Mouse (Mus musculus): ENCODE data around the gene Camk1d. TPM values are rescaled to one million over a fixed set of nuclear protein-coding genes. Genes with fewer than 3 reads are reported as not detected.

Gene Camk1d
- total RNA-seq, 2 experiments from 2014 or later = 168 to 171 TPM

DNA sequence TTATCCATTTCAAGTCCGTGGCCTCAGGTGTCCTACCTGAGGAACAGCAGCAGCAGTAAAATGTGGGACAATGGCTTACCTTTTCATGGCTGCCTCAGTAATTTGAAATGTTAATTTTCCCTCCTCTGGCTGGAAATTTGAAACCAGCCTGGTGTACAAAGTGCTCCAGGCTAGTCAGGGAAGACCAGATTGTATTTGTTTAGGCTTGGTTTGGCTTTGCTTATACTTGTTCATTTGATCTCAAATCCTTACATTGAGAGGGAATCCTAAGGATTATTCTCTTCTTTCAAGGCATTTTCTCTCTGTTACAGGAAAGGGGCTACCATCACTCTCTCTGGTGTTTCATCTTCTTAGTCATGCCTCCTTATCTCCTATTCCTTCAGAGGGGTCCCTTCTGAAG, 236.8 kb downstream of the Camk1d start:
- no peak for DNase-seq

DNA sequence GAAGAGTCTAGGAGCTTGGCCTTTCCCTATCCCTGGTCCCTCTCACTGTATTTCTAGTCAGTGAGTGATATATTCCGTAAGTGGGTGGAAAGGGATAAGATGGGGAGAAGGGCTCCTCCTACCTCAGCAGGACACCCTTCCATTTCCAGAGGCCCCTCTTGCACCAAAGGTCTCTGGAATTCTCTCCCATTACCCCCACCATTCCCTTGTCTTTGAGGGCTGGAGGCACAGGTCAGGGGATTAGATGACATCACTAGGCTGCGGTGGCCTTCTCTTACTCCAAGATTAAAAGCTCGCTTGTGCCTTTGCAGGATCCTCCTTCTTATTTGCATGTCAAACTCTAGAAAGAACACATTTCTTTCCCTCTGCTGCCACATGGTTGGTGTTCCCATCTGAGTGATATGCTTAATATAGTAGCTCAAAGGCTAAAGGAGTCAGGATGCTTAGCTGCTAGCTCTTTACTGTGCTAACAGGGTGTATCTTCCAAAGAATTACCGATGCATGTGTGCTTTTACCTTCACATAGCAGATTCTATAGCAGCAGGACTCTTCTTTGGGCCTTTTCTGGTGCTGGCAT, 244.9 kb downstream of the Camk1d start:
- DNase-seq = no peak

DNA sequence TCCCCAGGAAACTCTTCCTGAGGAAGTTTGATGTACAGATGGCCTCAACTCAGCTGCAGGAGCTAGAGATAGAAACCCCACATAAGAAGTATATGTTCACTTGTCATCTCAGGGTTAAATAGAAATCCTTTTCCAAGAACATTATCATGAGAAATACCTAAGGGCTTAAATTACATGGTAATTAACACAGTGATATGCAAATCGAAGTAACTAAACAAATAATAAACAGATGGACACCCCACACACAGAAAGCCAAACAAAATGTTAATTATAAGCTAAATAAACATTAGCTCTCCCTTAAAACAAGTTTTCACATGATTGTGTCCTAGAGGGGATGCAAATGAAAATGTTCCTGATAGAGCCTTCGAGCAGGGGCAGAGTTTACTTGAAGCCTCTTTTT, 246.8 kb downstream of the Camk1d start:
- DNase-seq = no peak

DNA sequence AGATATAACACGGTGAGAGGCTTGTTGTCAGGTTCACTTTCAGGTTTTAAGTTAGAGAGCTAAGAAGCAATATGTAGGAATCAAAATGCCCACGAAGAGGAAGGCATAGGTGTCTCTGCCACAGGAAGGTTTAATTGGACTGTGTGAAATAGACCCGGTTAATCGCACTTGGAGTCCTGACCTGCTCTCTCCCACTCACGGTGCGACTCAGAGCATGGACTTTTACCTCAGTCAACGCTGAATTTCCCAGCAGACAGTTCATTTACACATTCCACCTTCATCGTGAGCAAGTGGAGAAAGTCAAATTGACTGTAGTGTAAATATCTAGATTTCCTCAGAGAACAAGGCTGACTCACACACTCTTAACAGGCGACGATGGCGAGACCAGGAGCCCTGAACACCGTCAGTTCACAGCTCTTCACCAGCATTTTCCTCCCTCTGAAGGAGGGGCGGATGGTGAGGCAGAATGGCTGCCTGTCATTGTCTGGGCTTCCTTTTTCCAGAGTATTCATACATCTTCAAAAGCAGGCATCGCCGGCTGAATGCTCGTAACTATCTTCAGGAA, 255.6 kb downstream of the Camk1d start:
- no peak for DNase-seq

DNA sequence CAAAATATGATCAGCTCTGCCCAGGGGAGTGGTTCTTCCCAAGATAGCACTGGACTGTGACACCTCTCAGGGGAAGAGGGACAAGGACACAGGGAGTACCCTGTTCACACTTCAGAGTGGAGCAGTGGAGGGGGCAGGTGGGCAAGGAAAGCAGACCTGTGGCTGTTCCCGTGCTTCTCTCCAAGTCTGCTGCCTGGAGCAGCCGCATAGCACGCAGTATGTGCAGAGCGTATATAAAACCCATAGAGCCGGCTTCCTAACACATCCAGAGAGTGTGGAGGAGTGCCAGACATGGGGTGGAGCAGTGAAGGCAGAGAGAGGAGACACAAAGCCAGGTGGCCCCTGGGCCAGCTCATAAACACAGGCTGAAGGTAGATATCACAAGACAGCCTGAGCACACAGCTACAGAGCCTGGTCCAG, 256.2 kb downstream of the Camk1d start:
- no peak for DNase-seq

DNA sequence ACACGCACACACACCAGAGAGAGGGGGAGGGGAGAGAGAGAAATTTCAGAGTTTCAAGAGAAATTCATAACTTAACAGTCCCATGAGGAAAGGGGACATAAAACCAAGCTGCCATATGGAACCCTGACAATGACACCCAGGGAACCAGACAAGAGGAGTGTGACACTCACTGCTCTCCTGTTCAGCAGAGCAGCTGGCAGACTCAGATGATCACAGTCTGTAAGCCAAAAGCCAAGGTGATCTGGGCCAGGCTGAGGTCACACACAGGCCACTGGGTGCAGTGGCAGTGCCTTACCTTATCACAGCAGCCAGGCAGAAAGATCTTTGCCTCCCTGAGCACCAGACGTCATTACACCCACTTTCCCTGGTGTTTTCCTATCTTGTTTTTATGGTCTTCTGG, 258.2 kb downstream of the Camk1d start:
- DNase-seq = no peak

DNA sequence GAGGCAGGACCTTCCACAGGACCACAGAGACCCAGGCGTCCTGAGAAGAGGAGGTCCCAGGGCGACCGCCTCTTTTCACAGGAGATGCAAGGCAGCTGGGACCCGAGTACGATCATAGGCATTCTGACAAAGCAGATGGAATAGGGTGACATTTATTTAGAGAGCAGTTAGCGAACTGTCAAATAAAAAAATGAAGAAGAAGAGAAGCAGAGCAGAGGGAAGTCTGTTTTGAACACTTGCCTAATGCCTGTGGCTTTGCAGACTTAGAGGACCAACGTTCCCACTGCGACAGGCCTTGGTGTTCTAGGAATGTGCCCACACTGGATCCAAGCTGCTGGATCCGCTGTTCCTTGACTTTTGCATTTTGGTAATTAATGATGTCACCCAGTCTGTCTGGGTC, 259.5 kb downstream of the Camk1d start:
- peak in 1 of 2 experiments; percentile 35 for DNase-seq

DNA sequence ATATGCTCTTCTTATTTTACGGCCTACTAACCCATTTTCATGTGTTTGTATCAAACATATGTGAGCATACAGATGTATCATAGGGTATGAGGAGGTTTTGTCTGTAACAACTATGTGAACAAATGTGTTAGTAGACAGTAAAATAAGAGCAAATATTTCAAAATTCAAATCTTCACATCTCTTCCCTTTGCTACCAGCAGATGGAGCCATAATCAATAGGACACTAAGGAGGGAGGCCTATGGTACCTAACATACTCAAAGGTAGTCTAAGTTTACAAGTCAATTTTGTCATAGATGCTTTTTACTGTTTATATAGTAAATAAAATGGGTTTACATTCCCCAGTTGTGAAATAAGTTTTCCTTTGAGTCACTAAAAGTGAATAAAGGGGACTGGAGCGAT, 262.7 kb downstream of the Camk1d start:
- DNase-seq = no peak

DNA sequence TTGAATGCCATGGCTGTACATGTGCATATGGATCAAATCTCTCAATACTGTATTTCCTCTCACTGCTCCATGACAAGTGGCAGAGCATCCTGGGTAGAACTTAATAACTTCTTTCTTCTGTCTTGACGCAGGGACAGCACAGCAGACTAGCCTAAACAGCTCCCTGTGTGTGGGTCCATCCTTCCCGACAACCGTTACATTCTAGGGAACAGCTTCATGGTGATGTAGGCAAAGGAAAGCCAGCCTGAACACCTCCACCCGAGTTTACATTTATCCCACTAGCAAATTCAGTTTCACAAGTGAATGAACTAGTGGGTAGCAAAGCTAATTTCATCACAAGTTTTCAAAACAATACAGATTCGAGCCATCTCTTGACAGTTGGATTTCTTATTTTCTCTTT, 269.0 kb downstream of the Camk1d start:
- no peak for DNase-seq

DNA sequence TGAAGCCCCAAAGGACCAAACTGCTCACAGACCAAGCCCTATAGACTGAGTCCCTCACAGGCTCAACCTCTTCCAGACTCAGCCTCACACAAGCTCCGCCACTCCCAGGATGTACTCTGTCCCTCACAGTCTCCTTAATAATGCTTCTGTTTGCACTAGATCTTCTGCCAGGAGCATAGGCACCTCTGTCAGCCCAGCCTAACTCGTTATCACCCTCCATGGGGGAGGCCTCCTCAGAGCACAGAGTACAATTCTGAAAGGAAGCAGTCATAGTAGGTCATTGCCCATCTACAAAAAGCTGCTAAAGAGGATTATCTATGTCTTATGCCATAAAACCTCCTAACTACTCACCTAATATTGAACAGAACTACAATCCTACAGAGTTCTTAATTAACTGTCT, 276.6 kb downstream of the Camk1d start:
- no peak for DNase-seq

DNA sequence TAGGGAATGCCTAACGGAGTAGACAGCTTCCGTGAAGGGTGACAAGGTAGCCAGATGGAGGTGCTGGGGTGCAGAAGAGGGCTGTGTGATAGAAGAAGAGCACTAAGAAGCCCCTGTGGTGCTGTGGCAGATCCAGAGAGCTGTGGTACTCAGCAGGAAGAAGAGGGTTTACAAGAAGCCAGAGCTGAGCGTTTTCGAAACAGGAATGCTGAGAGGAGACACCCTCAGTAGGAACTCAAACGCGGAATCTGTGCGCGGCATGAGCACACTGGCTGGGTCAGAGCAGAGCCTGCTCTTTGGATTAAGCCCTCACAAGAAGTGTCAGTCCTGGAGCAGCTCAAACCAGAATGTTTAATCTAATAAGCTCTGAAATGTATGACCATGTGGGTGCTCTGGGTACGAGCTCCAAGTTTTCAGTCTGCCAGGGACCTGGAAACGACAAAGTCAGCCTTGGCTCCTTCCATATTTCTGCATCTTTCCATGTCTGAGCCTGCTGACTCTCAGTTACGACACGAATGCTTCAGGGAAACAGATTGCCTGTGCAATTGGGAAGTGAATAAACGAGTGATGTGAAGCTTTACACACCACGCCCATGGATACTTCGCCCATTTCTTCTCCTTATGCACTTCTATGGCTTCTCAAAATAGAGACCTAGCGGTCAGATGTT, 278.6 kb downstream of the Camk1d start:
- no peak for DNase-seq

DNA sequence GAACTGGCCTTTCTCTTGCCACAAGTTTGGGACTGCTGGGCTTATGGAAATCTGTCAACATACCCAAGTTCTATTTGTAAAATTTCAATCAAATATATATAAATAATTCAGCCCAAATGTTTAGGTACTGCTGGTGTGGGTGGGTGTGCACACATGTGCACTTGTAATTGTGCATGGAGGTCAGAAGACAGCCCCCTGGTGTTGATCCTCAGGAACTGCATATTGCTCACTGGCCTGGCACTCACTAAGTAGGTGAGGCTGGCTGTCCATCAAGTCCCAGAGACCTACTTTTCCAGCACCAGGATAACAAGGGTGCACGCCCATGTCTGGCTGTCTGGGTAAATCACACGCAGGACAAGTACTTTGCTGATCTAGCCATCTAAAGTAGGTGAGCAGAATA, 283.0 kb downstream of the Camk1d start:
- no peak for DNase-seq

DNA sequence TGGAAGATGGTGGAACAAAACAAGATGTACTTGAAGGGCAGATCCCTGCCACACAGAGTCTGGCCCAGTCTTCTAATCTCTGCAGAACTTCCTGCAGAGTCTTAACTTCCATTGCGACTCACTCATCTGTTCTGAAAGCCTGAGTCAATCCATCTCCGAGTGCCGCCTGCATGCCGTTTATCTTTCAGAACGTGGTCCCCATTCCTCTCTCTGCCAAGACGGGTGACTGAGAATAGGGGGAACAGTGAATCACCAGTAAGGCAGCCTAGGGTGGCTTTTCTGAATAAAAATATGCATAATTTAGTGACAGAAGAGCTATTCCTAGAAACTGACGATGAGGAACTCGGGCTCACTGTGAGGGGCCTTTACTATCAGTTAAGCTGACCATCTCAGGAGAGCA, 284.4 kb downstream of the Camk1d start:
- DNase-seq = no peak

DNA sequence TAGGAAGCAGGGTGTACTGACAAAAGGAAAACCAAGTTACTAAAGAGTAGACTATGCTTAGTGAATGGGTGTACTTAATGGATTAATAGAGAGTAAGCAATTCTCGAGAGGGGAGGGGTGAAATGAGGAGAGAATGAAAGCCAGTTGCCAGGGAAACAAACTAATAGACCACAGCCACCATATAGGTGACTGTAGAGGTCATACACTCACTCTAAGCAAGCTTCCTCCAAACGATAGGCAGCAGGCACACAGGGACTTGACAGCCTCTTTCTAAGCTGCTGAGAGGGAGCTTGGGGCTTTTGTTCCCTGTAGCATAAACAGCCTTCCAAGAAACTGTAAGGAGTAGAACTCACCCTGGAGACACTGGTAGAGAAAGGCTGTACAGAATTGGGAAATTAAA, 288.2 kb downstream of the Camk1d start:
- DNase-seq = no peak

DNA sequence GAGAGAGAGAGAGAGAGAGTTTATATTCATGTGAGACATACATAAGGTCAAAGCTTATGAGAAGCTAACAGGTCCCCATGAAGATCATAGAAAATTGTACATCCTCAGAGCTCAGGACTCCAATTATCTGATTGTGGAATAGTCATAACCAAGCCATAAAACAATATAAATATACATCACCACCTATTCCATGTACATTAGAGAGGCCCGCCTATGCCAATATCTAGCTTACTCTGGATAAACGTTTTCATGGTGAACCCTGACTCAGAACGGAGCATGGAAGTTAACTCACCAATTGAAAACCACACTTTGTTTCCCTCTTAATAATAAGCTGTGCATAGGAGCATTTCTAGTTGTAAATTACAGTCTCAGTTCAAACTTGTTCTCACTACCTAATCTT, 288.7 kb downstream of the Camk1d start:
- no peak for DNase-seq

DNA sequence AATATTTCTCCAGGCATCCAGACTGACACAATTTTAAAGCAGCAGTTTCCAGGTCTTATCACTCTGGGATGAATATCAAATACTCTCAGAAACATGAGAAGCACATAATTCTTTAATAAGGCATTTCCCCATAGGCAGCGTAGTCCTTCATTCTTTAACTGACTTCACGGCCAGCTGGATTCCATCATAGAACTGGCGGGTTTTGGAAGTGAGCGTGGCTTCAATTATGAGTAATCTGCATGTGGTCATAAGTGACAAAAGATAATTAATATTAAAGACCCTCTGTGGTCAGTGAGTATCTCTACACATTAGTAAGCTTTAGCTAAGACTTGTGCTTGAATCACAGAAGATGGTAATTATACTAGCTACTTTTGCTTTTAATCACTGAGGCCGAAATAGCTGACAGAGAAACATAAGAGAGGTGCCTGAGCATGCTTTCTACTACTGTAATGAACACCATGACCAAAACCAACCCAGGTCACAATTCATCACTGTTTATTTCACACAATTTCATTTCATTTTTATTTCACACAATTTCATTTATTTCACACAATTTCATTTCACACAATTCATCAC, 293.6 kb downstream of the Camk1d start:
- no peak for DNase-seq

DNA sequence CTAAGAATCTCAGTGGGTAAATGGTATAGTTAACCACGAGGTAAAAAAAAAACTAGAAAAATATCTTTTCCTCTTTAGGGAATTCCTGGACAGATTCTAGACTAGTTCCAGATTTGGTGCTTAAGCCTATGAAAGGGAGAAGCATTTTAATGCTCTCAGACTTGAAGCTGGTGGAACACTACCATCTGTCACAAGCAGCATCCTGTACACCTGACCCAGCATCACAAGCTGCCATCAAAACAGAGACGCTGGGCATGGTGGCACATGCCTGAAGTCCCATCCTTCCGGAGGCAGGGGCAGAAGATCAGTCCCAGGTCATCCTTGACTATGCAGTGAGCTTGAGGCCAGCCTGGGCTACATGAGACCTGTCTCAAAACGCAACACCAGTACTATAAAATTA, 295.5 kb downstream of the Camk1d start:
- no peak for DNase-seq

DNA sequence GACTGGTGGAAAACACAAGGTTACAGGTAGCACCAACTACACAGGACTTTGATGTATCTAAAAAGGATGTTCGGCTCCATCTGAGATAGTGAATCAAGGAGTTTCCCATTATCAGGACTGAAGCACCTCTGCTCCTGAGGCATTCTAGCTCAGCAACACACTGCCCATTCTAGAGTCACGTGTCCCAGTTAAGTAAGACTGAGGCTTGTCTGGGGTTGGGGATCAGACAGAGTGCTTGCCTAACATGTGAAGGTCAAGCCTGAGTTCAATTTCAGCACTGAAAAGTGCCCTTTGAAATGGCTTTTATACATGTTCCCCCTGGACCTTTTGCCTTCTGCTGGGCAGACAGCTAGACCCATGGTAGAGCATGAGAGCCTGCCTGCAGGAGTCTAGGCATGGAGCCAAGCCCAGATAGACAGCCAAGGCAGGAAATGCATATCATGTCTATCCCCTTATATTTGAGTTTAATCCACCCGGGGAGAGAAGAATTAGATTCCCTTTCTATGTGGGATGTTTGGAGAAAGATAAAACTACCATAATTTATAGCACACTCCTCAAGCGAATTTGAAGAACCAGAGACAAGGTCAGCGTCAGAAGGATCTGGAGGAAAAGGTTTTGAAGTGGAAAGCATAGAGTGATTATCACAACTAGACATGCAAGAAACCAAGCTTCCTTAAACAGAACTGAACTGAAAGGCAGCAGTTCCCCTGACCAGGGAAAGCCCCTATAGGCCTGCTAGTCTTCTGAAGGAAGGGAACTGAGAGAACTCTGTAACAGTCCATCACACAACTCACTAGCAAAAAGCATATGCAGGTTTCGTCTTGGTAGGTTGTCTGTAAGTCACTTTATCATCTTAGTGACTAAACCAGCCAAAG, 296.9 kb downstream of the Camk1d start:
- DNase-seq = no peak

DNA sequence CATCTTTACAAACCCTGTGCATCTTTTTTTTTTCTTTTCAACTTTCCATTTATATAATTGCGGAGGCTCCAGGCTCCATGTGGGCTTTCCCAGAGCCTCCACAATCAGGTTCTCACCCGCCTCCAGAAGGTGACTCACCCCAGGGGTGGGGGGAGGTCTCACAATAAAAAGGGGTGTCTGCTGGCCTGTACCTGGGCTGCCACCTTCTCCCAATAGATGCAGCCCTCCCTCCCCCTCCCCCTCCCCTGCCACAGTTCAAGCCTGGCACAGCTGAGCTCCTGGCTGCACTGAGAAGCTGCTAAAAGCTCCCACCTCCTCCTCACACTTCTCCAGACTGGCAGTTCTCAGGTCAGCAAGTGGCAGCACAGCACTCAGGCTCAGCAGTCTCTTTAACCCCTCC, 302.5 kb downstream of the Camk1d start:
- DNase-seq = peak in 1 of 2 experiments; percentile 41

DNA sequence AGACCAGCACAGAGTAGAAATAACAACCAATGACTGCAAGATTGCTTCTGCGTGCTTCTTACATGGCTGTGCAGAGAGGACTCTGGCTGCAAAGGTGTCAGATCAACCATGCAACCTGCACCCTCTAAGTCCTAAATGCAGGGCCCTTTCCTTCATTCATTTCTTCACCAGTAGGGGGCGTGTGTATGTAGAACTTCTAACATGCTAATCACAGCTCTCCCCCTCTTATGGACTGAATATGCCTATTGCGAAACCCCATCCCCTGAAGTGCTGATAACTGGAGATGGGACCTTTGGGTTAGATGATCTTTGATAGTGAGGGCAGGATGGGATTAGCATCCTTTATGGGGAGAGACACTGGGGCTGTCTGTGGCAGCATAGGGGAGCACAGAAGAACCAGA, 310.5 kb downstream of the Camk1d start:
- no peak for DNase-seq

DNA sequence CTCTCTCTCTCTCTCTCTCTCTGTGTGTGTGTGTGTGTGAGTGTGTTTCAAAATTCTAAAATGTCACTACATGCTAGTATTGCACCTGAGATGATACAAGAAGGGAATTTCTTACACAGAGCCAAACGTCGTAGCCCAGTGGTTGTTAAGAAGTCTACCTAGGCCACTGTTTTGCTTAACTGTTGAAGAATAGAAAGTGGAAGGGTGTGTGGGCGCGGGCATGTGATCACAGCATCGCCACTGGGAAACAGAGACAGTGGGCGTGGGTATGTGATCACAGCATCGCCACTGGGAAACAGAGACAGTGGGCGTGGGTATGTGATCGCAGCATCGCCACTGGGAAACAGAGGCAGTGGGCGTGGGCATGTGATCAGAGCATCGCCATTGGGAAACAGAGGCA, 312.3 kb downstream of the Camk1d start:
- no peak for DNase-seq

DNA sequence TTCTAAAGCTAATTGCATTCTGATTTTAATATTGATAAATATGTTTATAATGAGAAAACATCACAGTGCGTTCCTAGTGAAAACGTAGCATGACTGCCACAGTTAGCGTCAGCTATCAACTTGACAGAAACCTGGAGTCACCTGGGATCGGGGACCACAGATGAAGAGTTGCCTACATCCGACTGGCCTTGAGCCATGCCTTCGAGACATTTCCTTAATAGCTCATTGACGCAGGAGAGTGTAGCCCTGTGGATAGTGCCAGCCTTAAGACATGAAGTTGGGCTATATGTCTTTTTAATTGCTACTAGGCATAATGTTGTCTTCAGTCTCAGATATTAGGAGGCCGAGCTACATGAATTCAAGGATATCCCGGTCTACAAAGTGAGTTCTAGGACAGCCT, 315.8 kb downstream of the Camk1d start:
- no peak for DNase-seq

DNA sequence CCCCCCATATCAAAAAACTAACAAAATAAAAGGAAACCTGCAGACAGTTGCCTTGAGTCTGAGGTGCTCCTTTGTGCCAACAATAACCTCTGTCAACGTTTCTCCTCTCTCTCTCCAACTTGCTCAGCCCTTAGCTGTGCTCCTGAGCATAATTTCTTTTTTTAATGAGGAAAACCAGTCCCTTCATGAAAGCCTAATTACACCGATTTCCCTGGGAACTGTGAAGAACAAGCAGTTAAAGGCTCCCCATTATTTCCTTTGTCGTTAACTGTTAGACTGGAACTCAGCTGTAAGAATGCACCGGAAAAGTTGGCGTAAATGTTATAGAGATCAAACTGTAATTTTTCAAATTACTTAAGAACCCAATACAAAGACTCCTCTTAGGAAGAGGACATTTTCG, 316.3 kb downstream of the Camk1d start:
- DNase-seq = no peak
